Mouse (Mus musculus): ENCODE measurements around the gene Vps13d. TPM values are rescaled to one million over a fixed set of nuclear protein-coding genes. Genes with fewer than 3 reads are reported as not detected.

Gene Vps13d
- polyA plus RNA-seq, 1 experiment, result 15.6 TPM

DNA sequence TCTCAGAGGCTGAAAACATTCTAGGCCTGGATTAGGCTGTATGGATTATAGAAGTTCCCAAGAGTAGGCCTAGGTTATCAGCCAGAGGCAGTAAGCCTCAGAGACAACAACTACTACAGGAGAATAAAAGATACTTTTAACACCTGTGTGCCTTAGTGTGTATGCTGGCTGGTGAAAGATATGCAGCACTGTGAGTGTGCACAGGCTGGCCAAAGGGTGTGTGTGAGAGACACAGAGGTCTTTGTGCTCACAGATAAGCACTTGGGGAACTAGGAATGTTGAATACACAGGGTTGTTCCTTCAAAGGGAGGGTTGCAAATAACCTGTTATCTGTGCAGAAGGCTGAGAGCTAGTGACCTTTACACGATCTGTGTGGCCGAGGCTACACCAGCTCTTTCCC lies 115.5 kb downstream of the Vps13d start:
- Histone ChIP-seq H3K4me3 (ENCODE audit: low read depth, low read length) (no peak overlapping the region), H3K9me3 (replicated peaks; ENCODE audit: control insufficient read depth, insufficient read depth, low read length, poor library complexity, severe bottlenecking) (no peaks in the 10 kb centered on the region), H3K4me1 (ENCODE audit: control insufficient read depth, insufficient read depth, low read length) (no peaks in the 10 kb centered on the region), H3K36me3 (ENCODE audit: control insufficient read depth, insufficient read depth, low read length, poor library complexity, severe bottlenecking) (peaks cover 11% of the 10 kb centered on the region), H3K9ac (ENCODE audit: low read depth, poor library complexity, severe bottlenecking) (no peak overlapping the region), H3K27ac (ENCODE audit: insufficient read depth, low read length) (no peak overlapping the region), H3K27me3 (ENCODE audit: control insufficient read depth, insufficient read depth, low read length, poor library complexity, severe bottlenecking) (no peaks in the 10 kb centered on the region)
- TF ChIP-seq EP300 (IDR thresholded peaks at IDR 0.05; ENCODE audit: insufficient read depth, low read depth, low read length), result no peak
- no peak for TF ChIP-seq CTCF (IDR thresholded peaks at IDR 0.05; ENCODE audit: low read depth, low read length)
- TF ChIP-seq POLR2A (IDR thresholded peaks at IDR 0.05; ENCODE audit: insufficient read depth, low read length), result no peak

GRCm38 (mm10) chr4:145074276-145074675 lies 120.5 kb downstream of the Vps13d start:
- Histone ChIP-seq H3K4me3 (ENCODE audit: low read depth, low read length) (no peak overlapping the region), H3K27ac (ENCODE audit: insufficient read depth, low read length) (no peak overlapping the region), H3K9me3 (replicated peaks; ENCODE audit: control insufficient read depth, insufficient read depth, low read length, poor library complexity, severe bottlenecking) (no peaks in the 10 kb centered on the region), H3K36me3 (ENCODE audit: control insufficient read depth, insufficient read depth, low read length, poor library complexity, severe bottlenecking) (peaks cover 5% of the 10 kb centered on the region; the same call in 1 of the 2 replicates), H3K27me3 (ENCODE audit: control insufficient read depth, insufficient read depth, low read length, poor library complexity, severe bottlenecking) (no peaks in the 10 kb centered on the region), H3K4me1 (ENCODE audit: control insufficient read depth, insufficient read depth, low read length) (no peaks in the 10 kb centered on the region), H3K9ac (ENCODE audit: low read depth, poor library complexity, severe bottlenecking) (no peak overlapping the region)
- no peak for TF ChIP-seq CTCF (IDR thresholded peaks at IDR 0.05; ENCODE audit: low read depth, low read length)

DNA sequence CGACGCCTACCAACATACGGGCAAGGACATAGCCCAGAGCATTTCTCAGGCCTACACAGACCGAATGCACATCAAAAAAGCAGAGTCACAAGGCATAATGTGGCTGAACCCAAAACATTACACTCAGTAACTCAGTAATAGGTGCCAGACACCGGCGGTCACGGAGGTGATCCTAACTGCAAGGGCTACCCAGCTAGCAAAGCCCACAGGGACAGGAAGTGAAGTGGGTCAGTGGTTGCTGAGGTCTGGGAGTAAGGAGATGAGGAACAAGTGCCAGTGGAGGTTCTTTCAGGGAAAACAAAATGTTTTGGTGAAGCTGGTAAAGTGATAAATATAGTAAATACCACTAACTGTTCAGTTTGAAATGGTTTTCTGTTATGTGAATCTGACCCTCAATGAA lies 121.1 kb downstream of the Vps13d start:
- Histone ChIP-seq H3K36me3 (ENCODE audit: control insufficient read depth, insufficient read depth, low read length, poor library complexity, severe bottlenecking) (peaks cover 5% of the 10 kb centered on the region; the same call in 1 of the 2 replicates), H3K27ac (ENCODE audit: insufficient read depth, low read length) (no peak overlapping the region), H3K9ac (ENCODE audit: low read depth, poor library complexity, severe bottlenecking) (no peak overlapping the region), H3K9me3 (replicated peaks; ENCODE audit: control insufficient read depth, insufficient read depth, low read length, poor library complexity, severe bottlenecking) (no peaks in the 10 kb centered on the region), H3K4me1 (ENCODE audit: control insufficient read depth, insufficient read depth, low read length) (no peaks in the 10 kb centered on the region), H3K27me3 (ENCODE audit: control insufficient read depth, insufficient read depth, low read length, poor library complexity, severe bottlenecking) (no peaks in the 10 kb centered on the region), H3K4me3 (ENCODE audit: low read depth, low read length) (no peak overlapping the region)
- TF ChIP-seq POLR2A (IDR thresholded peaks at IDR 0.05; ENCODE audit: insufficient read depth, low read length) (no peak), EP300 (IDR thresholded peaks at IDR 0.05; ENCODE audit: insufficient read depth, low read depth, low read length) (no peak), CTCF (IDR thresholded peaks at IDR 0.05; ENCODE audit: low read depth, low read length) (no peak)

DNA sequence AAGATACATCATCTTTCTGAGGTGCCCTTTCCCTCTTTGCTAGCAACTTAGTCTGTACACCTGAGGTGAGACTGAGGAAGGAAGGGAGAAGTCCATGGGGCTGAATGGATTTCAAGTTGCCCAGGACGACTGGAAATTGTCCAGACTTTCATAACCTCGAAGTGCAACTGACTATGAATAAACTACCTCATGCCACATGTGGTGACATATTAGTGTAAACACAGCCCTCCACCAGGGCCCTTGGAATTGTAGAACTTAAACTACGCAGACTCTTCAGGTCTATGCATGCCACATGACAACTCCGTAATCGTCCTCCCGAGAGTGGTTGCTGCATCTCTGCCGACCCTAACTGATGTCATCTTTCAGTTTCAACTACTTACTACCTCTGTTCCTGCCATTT lies 122.9 kb downstream of the Vps13d start:
- H3K9ac ChIP-seq (ENCODE audit: low read depth, poor library complexity, severe bottlenecking), result no peak overlapping the region
- TF ChIP-seq CTCF (IDR thresholded peaks at IDR 0.05; ENCODE audit: low read depth, low read length) (no peak), EP300 (IDR thresholded peaks at IDR 0.05; ENCODE audit: insufficient read depth, low read depth, low read length) (no peak), POLR2A (IDR thresholded peaks at IDR 0.05; ENCODE audit: insufficient read depth, low read length) (no peak)
- no peak overlapping the region for H3K4me3 ChIP-seq (ENCODE audit: low read depth, low read length)
- H3K9me3 ChIP-seq (replicated peaks; ENCODE audit: control insufficient read depth, insufficient read depth, low read length, poor library complexity, severe bottlenecking), result no peaks in the 10 kb centered on the region
- peaks cover 2% of the 10 kb centered on the region; the same call in 1 of the 2 replicates for H3K36me3 ChIP-seq (ENCODE audit: control insufficient read depth, insufficient read depth, low read length, poor library complexity, severe bottlenecking)
- no peaks in the 10 kb centered on the region for H3K4me1 ChIP-seq (ENCODE audit: control insufficient read depth, insufficient read depth, low read length)
- no peaks in the 10 kb centered on the region for H3K27me3 ChIP-seq (ENCODE audit: control insufficient read depth, insufficient read depth, low read length, poor library complexity, severe bottlenecking)
- H3K27ac ChIP-seq (ENCODE audit: insufficient read depth, low read length), result no peak overlapping the region

DNA sequence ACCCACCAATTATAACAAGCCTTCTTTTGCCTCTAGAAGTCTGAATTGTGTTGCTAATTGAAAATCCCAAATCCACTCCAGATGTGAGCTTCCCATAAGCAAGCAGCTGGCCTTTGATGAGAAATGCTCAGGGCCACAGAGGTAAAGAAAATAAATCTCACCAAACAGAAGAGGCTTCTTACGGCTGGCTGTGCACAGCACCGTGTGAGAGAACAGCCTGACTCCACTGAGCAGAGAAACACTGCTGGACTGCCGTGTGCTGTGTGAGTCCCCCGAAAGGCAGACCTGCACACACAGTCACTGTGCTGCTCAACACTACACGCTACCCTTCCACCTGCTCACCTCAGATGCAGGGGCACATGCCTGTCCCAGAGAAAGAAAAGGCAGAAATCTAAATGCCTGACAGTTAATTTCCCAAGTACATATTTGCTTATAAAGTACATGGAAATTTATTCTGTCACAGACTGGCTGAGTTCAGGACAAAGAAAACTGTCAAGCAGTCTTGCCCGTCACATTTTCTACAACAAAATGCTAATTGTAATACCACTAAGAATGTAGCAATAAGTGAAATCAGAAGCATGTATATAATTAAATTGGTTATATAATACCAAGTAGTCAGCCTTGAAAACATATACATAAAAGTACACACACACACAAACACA lies 127.7 kb downstream of the Vps13d start:
- Histone ChIP-seq H3K4me1 (ENCODE audit: control insufficient read depth, insufficient read depth, low read length) (no peaks in the 10 kb centered on the region), H3K36me3 (ENCODE audit: control insufficient read depth, insufficient read depth, low read length, poor library complexity, severe bottlenecking) (peaks cover 6% of the 10 kb centered on the region), H3K27me3 (ENCODE audit: control insufficient read depth, insufficient read depth, low read length, poor library complexity, severe bottlenecking) (no peaks in the 10 kb centered on the region), H3K9ac (ENCODE audit: low read depth, poor library complexity, severe bottlenecking) (no peak overlapping the region), H3K9me3 (replicated peaks; ENCODE audit: control insufficient read depth, insufficient read depth, low read length, poor library complexity, severe bottlenecking) (no peaks in the 10 kb centered on the region), H3K4me3 (ENCODE audit: low read depth, low read length) (no peak overlapping the region), H3K27ac (ENCODE audit: insufficient read depth, low read length) (no peak overlapping the region)
- no peak for TF ChIP-seq EP300 (IDR thresholded peaks at IDR 0.05; ENCODE audit: insufficient read depth, low read depth, low read length)
- no peak for TF ChIP-seq POLR2A (IDR thresholded peaks at IDR 0.05; ENCODE audit: insufficient read depth, low read length)
- no peak for TF ChIP-seq CTCF (IDR thresholded peaks at IDR 0.05; ENCODE audit: low read depth, low read length)

DNA sequence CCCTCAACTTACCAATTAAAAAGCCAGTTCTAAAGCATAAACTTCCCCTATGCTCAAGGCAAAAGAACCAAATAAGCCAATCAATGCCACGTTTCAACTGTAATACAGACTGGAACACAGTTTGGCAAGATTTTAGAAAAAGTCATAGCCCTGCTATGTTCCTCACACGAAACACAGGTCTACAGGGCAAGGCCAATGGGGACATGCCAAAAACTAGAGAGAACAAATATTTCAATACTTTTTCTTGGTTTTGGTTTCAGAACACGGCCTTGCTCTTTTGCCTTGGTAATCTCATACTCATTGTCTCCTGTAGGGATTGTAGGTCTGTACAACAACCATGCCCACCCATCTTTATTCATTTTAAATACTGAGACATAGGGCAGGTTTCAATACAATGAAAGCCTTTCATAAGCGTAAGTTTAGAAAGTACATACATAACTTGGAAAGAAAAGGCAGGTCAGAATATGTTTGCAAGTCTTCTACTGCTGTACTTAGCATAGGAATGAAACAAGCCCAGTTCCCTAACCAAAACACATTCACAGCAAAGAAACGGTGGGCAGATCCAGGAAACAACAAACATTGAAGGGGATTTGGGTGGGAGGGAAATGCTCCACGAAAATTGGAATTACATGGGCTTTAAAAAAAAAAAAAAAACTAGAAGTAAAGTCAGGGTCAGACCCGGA lies 128.3 kb downstream of the Vps13d start:
- no peak for TF ChIP-seq EP300 (IDR thresholded peaks at IDR 0.05; ENCODE audit: insufficient read depth, low read depth, low read length)
- TF ChIP-seq POLR2A (IDR thresholded peaks at IDR 0.05; ENCODE audit: insufficient read depth, low read length), result no peak
- TF ChIP-seq CTCF (IDR thresholded peaks at IDR 0.05; ENCODE audit: low read depth, low read length), result no peak

More for the DNA sequence above, 128.3 kb downstream of the Vps13d start:
- Histone ChIP-seq H3K4me1 (ENCODE audit: control insufficient read depth, insufficient read depth, low read length) (no peaks in the 10 kb centered on the region), H3K4me3 (ENCODE audit: low read depth, low read length) (no peak overlapping the region), H3K9ac (ENCODE audit: low read depth, poor library complexity, severe bottlenecking) (no peak overlapping the region), H3K9me3 (replicated peaks; ENCODE audit: control insufficient read depth, insufficient read depth, low read length, poor library complexity, severe bottlenecking) (no peaks in the 10 kb centered on the region), H3K27ac (ENCODE audit: insufficient read depth, low read length) (no peak overlapping the region), H3K36me3 (ENCODE audit: control insufficient read depth, insufficient read depth, low read length, poor library complexity, severe bottlenecking) (peaks cover 12% of the 10 kb centered on the region), H3K27me3 (ENCODE audit: control insufficient read depth, insufficient read depth, low read length, poor library complexity, severe bottlenecking) (no peaks in the 10 kb centered on the region)
